Mouse (Mus musculus) right cerebral cortex, postnatal 14 days (tissue): ENCODE results near the gene Gm29427.

ENCODE experiments used
- DNase-seq: peaks from one replicate; pipeline ENCODE4 v3.0.0; 2022

The Gm29427 gene

DNA sequence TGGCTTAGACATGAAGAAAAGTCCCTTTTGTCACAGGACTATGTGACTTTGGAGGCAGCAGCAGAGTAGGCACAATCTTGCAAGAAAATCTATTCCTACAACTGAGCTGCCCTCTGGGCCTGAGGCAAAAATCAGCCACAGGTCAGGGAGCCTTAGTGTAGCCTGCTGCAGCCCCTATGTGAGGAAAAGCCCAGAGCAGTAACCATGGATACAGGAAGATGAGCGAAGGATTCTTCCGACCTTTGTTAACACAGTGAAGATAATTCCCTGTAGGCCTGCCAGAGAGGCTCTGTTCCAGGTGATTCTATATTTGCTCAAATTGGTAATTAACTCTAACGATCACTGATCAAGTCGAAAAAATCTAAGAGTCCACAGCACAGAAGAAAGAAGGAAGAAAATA lies 71.5 kb downstream of the Gm29427 start:
- no peak for DNase-seq

- DNase-seq = no peak
Measured at GRCm38 (mm10) chr1:130640967-130641366, 74.6 kb downstream of the Gm29427 start.

DNA sequence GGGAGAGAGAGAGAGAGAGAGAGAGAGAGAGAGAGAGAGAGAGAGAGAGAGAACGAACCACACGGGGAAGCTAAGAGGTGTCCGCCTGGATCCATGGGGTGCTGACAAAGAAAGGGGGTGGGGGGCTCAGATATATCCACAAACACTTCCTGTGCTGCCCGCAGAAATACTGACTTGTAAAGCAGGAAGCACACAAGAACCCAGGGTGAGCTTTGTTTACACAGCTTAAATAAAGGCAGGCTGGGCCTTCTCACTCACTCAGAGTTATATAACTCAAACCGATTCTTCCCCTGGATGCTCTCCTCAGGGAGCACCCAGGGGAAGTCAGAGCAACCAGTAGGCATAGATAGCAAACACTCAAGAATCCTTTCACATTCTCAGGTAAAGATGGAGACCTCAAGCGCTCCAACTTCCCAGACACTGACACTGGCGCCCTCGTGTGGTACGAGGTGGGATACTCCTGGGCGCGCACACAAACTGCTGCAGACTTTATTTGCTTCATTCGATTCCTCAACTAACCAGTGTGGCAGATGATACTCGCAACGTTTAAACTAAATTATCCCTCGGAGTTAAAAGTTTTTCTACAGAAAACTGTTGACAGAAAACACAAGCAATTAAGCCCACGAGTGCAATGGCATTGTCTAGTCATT lies 81.7 kb downstream of the Gm29427 start:
- peak; percentile 70 for DNase-seq

DNA sequence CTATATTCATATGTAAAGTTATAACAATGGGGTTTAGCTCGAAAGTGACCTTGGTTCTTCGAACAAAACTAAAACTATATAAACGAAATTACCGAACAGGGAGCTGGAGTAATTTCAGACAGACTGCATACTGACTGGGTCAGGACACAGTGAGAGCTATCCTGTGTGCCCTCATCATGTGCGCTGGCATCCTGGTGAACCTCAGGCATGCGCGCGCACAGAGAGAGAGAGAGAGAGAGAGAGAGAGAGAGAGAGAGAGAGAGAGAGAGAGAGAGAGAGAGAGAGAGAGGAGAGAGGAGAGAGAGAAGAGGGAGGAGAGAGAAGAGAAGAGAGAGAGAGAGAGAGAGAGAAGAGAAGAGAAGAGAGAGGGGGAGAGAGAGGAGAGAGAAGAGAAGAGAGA lies 82.3 kb downstream of the Gm29427 start:
- DNase-seq = no peak

- DNase-seq = no peak
Measured at GRCm38 (mm10) chr1:130629521-130629920, 86.1 kb downstream of the Gm29427 start, which contains the start of gene Zp3r. TSS of gene Zp3r (minus strand) at chr1:130629621.
